Mouse (Mus musculus) spleen, postnatal 10 days (tissue): ENCODE results near the gene Olfr457.
A peak's percentile ranks its signal among the peaks of the same experiment; 100 is the strongest.
"Not testable (repeated sequence)": the region's sequence is repeated elsewhere in the genome, so short reads cannot be mapped to it uniquely, and the experiment has no call there.

ENCODE experiments used
- DNase-seq, 2 experiments: peaks; one replicate each; pipeline ENCODE4 v3.0.0; 2021 to 2022; ENCODE audit warnings: low spot score in 2 of 2

The Olfr457 gene

DNA sequence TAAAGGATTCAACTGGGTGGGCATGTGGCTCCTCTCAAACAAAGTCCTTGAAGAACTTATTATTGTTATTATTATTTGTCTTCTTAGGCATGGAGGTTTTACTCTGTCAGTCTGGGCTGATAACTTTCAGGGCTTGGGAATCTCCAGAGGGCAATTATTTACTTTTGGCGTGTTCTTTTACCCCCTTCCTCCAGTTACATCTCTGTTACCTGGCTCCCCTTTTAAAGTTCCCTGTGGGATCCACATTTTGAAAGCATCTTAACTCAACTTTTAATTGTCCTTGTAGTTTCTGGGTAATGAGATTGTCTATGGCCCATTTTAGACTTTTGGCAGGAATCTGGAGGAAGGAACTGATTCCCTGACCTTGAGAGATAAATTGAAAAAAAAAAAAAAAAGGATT is at the start of gene Olfr457:
TSS of gene Olfr457 (minus strand) at position 101 of the 400 bp plus-strand sequence.
- DNase-seq: no peak

DNA sequence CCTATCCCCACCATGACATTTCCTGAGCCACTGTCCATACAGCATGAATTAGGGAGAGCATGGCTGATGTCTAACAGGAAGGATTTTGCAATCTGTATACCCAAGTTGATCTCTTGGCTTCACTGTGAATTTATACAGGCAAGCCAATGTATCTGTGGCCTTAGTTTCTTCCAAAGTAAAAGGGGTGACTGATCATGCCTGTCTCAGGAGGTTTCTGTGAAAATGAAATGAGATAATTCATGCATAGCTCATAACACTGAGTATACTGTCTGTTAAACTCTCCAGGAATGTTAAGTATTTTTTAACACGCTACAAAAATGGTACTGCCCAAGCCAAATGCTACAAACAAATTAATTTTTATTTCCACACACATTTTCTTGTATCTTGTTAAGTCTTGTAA is 37.3 kb upstream of the Olfr457 start:
- no peak for DNase-seq

DNA sequence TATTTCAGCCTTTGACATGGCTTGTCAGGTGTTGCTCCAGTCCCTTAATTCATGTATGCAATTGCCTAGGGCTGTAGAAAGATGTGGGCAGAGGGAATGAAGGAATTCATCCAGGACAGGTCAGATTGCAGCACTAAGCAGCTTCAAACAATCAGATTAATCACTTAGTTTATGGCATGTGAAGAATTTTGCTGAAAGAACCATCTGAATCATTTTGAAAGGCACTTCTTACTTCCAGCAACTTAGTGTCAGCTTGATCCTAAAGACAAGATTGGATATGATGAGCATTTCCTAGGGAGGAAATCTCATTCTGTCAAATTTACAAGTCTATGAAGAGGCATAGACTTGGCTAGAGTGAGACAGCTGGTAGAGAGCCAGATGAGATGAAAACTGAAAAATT is 33.2 kb upstream of the Olfr457 start:
- no peak for DNase-seq

DNA sequence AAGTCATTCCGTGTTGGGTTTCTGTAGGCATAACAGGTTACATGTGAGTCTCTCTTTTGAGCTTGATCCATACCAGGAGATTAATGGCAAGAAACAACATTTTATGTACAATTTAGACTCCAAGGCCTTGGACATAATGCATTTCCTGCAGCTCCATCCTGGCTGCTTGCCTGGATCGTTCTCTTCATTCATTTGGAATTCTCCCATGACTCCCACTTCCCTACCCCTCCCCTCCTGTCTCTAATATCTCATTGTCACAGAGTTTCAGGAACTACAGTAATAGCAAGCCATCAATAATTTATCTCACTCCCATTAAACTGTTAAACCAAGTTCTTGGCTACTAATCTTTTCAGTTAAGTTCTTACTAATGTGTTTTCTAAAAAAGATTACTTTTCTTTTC is 27.3 kb upstream of the Olfr457 start:
- DNase-seq: peak in 1 of 2 experiments; percentile 12

DNA sequence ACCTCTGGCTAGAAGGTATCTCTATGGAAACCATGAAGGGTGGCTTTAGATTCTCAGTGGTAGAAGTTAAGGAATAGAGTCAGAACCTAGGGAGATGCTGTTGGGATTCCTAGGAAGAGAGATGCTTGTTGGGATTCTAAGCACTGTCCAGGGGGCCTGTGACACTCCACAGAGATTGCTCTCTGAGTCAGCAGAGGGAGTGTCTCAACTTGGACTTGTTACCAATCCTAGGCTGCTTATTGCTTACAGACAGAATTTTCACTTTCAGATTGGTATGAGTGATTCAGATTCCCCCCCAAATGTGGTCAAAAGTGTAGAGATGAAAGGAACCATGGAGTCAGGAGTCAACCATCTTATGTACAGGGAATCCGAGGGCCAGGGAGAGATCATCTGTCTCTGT is 13.6 kb upstream of the Olfr457 start:
- no peak for DNase-seq

DNA sequence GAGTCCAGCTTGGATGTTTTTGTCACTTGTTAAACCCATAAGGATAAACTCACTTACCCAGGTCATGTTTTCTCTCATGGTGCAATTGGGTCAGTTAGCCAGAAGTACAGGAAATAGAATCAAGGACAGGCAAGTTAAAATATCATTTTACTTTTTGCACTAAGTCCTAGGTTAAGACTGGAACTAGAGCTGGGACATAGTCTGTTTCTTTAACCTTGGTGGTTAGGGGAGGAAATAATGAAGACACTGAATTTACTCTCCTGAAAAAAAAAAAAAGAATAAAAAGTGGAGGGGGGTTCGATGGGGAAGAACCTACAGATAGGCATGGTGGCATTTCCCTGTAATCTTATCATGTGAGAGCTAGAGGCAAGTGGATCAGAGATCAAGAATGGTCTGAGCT is 11.0 kb upstream of the Olfr457 start, which contains the start of gene Olfr456:
TSS of gene Olfr456 (minus strand) at position 101 of the 400 bp plus-strand sequence.
- no peak for DNase-seq

DNA sequence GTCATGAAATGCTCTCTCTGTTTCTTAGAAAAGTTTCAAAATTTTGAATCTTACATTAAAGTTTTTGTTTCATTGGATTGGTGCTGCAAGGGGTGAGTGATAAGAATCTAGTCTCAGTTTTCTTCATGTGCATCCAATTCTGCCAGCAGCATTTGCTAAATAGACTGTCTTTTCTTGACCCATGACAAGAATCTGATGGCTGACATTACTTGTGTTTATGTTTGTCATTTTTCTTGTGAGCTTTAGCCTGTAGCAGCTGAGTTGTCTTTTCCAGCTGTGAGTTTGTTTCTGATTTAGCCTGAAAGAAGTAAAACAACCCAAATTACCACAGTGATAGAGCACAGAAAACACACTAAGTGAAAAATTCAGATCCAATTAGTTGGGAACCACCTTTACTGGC is 8.5 kb upstream of the Olfr457 start:
- no peak for DNase-seq

DNA sequence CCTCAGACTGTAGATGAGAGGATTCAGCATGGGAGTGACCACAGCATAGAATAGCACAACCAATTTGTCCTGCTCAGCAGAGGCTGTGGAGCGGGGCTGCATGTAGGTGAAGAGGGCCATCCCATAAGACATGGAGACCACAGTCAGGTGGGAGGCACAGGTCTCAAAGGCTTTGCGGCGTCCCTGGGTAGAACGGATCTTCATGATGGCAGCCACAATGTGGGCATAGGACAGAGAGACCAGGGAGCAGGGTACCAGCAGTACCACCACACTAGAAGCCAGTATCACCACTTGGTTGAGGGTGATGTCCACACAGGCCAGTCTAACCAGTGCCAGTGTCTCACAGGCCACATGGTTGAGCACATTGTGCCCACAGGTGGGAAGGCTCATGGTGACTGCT is 4.8 kb downstream of the Olfr457 start:
- DNase-seq: not testable (repeated sequence)

DNA sequence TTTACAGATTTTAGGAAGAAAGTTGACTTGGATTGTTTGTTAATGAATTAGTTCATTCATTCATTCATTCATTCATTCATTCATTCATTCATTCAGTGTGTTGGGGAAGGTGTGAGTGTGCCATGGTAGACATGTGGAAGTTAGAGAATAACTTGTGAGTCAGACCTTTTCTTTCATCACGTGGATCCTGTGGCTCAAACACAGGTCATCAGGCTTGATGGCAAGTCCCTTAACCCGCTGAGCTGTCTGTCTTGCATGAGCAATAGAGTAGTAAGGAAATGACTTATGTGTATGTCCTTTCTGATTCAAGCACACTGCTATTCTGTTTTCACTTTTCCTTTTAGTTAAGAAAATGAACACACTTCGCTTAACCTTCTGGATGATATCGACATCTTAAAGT is 5.6 kb downstream of the Olfr457 start:
- no peak for DNase-seq

DNA sequence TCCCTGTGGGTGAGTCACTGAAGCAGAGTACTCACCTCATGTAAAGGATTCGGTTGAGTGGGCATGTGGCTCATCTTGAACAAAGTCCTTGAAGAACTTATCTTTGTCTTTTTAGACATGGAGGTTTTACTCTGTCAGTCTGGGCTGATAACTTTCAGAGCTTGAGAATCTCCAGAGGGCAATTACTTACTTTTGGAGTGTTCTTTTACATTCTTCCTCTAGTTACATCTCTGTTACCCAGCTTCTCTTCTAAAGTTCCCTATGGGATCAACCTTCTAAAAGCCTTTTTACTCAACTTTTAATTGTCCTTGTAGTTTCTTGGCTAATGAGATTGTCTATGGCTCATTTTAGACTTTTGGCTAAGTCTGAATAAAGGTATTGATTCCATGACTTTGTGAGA is 11.0 kb downstream of the Olfr457 start, which contains the start of gene Olfr458:
TSS of gene Olfr458 (minus strand) at position 101 of the 400 bp plus-strand sequence.
- no peak for DNase-seq

DNA sequence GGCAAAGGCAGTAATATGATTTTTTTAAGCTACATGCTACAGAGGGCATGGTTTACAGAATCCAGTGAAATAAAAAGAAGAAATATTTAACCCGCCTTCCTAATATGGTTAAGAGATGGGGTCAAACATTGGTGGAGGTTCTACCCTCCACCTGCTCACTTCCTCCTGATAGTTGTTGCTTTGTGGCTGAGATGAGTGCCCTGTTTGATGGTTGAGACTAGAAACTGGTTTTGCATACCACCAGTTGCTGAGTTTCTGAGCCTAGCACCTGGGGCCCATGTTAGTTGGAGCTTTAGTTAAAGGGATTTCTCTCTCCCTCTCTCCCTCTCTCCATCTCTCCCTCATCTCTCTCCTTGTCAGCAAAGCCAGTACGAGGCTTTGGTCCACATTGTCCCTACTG is 28.8 kb downstream of the Olfr457 start:
- no peak for DNase-seq

DNA sequence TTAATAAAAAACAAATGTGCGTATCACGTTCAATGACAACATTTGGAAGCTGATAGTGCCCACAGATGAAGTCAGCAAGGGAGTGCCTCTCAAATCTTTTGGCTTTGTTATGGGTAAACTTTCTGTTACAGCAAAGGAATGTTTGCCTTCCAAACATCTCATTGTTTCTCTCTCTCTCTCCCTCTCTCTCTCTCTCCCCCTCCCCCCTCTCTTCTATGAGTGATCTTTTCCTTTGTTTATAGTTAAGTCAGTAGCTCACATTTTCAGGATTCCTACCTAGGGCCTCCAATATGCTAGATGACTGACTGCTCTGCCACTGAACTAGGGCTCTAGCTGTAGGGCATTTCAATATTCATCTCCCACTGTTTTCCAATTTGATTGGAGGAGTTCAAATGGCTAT is 31.6 kb downstream of the Olfr457 start:
- no peak for DNase-seq

DNA sequence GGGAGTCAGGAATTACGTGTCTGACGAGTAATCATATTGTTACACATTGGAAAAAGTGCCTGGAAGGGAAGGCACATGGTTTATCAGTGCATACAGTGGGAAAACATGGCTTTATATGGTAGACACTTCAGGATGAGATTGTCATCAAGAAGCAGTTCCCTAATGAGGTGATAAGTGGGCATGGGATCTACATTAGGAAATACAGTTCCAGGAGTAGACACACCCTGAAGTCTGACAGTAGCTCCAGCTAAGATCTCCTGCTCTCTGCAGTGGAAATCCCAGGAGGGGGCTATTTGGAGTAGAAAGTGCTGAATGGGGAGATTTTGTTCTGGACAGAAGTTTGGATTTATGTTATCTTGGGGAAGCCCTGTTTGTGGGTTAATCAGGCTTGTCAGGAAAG is 34.7 kb downstream of the Olfr457 start:
- no peak for DNase-seq

DNA sequence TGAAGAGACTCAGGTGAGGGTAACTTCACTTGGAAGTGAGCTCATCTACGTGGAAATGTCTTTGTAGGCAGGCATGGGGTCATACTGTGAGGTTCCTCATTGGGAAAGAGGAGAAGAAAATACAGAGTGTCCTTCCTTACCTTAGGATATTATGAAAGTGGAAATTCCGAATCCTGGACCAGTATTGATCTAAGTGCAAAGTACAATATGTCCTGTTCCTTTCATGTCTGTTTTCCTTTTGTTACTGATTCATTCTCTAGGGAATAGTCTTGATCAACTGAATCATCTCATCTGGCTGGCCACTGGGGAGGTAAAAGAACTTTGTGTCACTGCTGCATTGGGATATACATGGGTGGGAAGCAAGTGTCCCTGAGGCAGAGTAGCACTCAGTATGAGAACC is 40.6 kb downstream of the Olfr457 start:
- DNase-seq: no peak

DNA sequence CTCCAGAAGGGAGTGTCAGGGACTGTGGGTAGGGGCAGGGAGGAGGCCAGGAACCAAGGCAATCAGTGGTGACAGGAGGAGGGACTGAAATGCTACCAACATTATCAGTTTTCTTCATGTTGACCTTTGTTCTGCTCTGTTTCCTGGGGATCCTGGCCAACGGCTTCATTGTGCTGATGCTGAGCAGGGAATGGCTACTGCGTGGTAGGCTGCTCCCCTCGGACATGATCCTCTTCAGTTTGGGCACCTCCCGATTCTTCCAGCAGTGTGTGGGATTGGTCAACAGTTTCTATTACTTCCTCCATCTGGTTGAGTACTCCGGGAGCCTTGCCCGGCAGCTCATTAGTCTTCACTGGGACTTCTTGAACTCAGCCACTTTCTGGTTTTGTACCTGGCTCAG is 41.7 kb downstream of the Olfr457 start, which contains the start of gene Tas2r126:
TSS of gene Tas2r126 (plus strand) at position 90 of the 400 bp plus-strand sequence.
- no peak for DNase-seq

DNA sequence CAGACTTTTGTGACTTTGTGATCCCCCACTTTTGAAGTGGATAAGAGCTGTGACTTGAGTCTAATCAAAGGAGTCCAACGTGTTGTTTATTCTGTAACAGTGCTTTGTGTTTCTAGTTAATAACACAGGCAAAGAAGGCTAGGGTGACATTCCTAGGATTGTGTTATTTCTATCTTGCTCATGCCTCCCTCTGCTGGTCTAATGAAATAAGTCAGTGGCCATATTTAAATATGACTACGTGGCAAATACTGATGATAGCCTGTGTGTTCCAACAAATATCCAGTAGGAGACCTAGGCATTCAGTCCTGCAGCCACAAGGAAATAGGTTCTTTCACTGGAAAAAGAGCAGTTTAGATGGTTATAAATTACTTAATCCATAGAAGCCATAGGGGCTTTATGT is 42.6 kb downstream of the Olfr457 start:
- no peak for DNase-seq

DNA sequence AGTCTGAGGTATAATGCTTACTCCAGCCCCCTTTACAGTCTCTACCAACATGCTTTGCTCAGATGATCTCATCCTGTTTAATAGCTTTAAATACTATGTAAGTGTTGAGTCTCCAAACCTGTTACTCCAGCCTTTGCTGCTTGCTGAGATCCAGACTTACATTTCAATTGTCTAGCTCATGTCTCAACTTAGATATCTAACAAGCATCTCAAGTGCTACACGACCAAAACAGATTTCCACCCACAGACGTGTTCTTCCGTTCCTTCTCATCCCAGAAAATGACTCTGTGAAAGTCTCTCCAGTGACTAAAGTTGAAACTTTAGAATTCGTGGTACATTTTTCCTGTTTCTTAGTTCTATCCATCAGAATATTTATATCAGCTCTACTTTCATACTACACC is 49.8 kb downstream of the Olfr457 start:
- DNase-seq: no peak

DNA sequence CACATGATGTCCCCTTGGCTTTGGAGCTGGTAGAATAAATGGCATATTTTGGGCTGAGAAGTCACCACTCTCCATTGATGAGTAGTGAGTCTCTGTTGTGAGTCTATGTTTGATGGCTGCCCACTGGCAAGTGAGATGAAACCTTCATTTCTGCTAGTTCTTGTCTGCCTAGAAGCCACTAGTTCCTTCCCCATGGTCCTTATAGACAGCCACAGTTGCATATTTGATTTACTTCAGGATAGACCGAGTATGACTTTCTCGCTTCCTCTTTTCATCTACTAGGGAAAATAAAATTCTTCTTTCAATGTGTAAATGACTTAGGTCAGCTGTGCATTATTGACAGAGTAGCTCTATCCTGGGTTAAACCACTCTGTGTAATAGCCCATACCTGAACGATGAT is 51.7 kb downstream of the Olfr457 start:
- DNase-seq: no peak

DNA sequence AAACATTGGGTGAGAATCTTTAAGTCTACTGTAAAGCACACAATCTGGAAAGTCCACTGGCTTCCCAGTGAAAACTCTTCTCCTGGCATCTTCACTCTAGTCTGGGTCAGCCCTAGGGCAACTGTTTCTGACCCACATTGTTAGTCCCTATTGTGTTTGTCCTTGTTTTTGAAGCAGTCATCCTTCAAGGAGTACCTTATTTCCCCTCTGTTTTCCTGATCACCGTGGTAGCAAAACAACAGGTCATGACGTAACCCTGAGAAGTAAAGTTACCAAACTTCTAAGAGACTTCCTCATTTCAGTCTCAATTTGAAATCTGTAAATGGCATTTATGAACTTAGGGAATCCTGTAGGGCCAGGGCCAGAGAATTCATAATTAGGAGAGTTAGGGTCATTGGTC is 54.7 kb downstream of the Olfr457 start:
- DNase-seq: no peak

DNA sequence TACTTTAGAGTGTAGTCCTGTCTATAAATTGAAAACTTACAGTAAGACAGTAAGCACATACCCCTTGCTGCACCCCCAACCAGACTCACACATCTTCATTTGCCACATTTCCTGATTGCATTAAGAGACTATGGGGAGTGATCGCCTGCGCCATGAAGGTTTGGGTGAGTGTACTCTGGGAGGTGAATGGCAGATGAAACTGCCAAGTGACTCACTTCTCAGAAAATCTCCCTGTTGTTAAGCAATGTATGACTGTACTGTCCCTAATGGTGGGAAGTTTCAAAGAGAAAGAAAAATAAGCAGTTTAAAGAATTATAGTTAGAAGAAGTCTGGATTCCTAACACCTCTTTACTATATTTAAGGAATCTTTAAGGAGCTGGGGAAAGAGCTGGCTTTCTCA is 56.7 kb downstream of the Olfr457 start:
- DNase-seq: no peak
